Mouse (Mus musculus): ENCODE data around the gene Ctnna2.

Ctnna2 gene

GRCm38 (mm10) chr6:77257358-77258105 lies 722.0 kb downstream of the Ctnna2 start:
- no peak for DNase-seq (ENCODE audit: low spot score)

- DNase-seq (ENCODE audit: low spot score) = no peak
These were observed 723.2 kb downstream of the Ctnna2 start for GRCm38 (mm10) chr6:77256348-77256747.

GRCm38 (mm10) chr6:77253480-77253879 lies 726.0 kb downstream of the Ctnna2 start:
- DNase-seq (ENCODE audit: low spot score) = no peak

GRCm38 (mm10) chr6:77243541-77244231 lies 735.8 kb downstream of the Ctnna2 start:
- no peak for DNase-seq (ENCODE audit: low spot score)

- DNase-seq (ENCODE audit: low spot score) = no peak
These were observed 736.7 kb downstream of the Ctnna2 start, which contains the start of gene Lrrtm1 for GRCm38 (mm10) chr6:77242601-77243406. TSS of gene Lrrtm1 (plus strand) at chr6:77242689.

- no peak for DNase-seq (ENCODE audit: low spot score)
These were observed 739.1 kb downstream of the Ctnna2 start for GRCm38 (mm10) chr6:77240426-77240825.

GRCm38 (mm10) chr6:77222849-77223638 lies 756.5 kb downstream of the Ctnna2 start:
- no peak for DNase-seq (ENCODE audit: low spot score)

- no peak for DNase-seq (ENCODE audit: low spot score)
These were observed 758.7 kb downstream of the Ctnna2 start for GRCm38 (mm10) chr6:77220776-77221175.

GRCm38 (mm10) chr6:77218875-77219274 lies 760.6 kb downstream of the Ctnna2 start:
- no peak for DNase-seq (ENCODE audit: low spot score)

- no peak for DNase-seq (ENCODE audit: low spot score)
These were observed 764.2 kb downstream of the Ctnna2 start for GRCm38 (mm10) chr6:77215322-77215721.

GRCm38 (mm10) chr6:77213757-77214409 lies 765.6 kb downstream of the Ctnna2 start:
- peak; percentile 4 for DNase-seq (ENCODE audit: low spot score)

- no peak for DNase-seq (ENCODE audit: low spot score)
These were observed 769.6 kb downstream of the Ctnna2 start for GRCm38 (mm10) chr6:77209929-77210328.

- DNase-seq (ENCODE audit: low spot score) = no peak
These were observed 770.3 kb downstream of the Ctnna2 start for GRCm38 (mm10) chr6:77209183-77209582.

GRCm38 (mm10) chr6:77199375-77199774 lies 780.1 kb downstream of the Ctnna2 start:
- no peak for DNase-seq (ENCODE audit: low spot score)

- no peak for DNase-seq (ENCODE audit: low spot score)
These were observed 782.8 kb downstream of the Ctnna2 start for GRCm38 (mm10) chr6:77196650-77197049.

GRCm38 (mm10) chr6:77191635-77192034 lies 787.9 kb downstream of the Ctnna2 start:
- no peak for DNase-seq (ENCODE audit: low spot score)

GRCm38 (mm10) chr6:77188628-77189027 lies 790.9 kb downstream of the Ctnna2 start:
- no peak for DNase-seq (ENCODE audit: low spot score)

GRCm38 (mm10) chr6:77185751-77186150 lies 793.7 kb downstream of the Ctnna2 start:
- DNase-seq (ENCODE audit: low spot score) = no peak

- no peak for DNase-seq (ENCODE audit: low spot score)
These were observed 794.6 kb downstream of the Ctnna2 start for GRCm38 (mm10) chr6:77184896-77185295.

- no peak for DNase-seq (ENCODE audit: low spot score)
These were observed 803.7 kb downstream of the Ctnna2 start for GRCm38 (mm10) chr6:77175764-77176163.

GRCm38 (mm10) chr6:77157028-77157427 lies 822.5 kb downstream of the Ctnna2 start:
- no peak for DNase-seq (ENCODE audit: low spot score)

Measured in ovary, adult 18-20 months (tissue).